9 mouse cellular contexts compared by ENCODE assay signal in genomic region chr2:160796973-160797372, GRCm38 (mm10).
A peak's percentile ranks its signal among the peaks of the same experiment; 100 is the strongest.
DNase-seq lines count a peak whose midpoint lies in the region; ATAC-seq lines count a peak whose summit lies in the region.
"Had no signal": no experiment of that assay in that cellular context is flagged by ENCODE, and none has a peak within 500 bp of the region (broad histone marks: within the 10 kb centered on the region; RNA-seq: fewer than 3 reads in every experiment).

No protein-coding gene starts in this region.

- no peak overlapping the region for H3K27ac ChIP-seq in heart, embryonic 11.5 days (ENCODE audit: low read depth, low read length)

- no peaks in the 10 kb centered on the region for H3K9me3 ChIP-seq in heart, embryonic 11.5 days (replicated peaks; ENCODE audit: control insufficient read depth, low read length)
- H3K9me3 ChIP-seq: megakaryocyte, embryonic 14.5 days had no signal

- peak; percentile 97 for DNase-seq in heart, adult 11 months
- DNase-seq in NIH3T3 (ENCODE audit: low read depth) = peak; percentile 14
- DNase-seq in cerebellum, adult 9-10 months = peak; percentile 86
- DNase-seq in heart, postnatal 36 days = peak; percentile 64 to 73
- peak; percentile 73 for DNase-seq in lung, postnatal 10 days
- DNase-seq in yolk sac, embryonic 10.5 days (ENCODE audit: low spot score) = no peak

- H3K9ac ChIP-seq in heart, embryonic 11.5 days (ENCODE audit: low read depth, low read length) = no peak overlapping the region

- no peaks in the 10 kb centered on the region for H3K36me3 ChIP-seq in heart, embryonic 11.5 days (ENCODE audit: control insufficient read depth, insufficient read depth, low read length)

- intact Hi-C loops in heart, postnatal 36 days (cut with DNase I) = loop anchor here (5.0 kb wide), 1 partner anchor 180 kb away; no protein-coding TSS in a partner anchor

- no peak overlapping the region for H3K4me3 ChIP-seq in heart, embryonic 11.5 days (ENCODE audit: low read depth, low read length)
- H3K4me3 ChIP-seq: megakaryocyte, embryonic 14.5 days had no signal

- ATAC-seq in heart, embryonic 11.5 days (replicated peaks; ENCODE audit: insufficient number of reproducible peaks, low FRiP score, low TSS enrichment) = no peak
- ATAC-seq in erythroblast, adult 5-6 weeks (replicated peaks; ENCODE audit: low FRiP score, poor library complexity, severe bottlenecking) = no peak

- no peaks in the 10 kb centered on the region for H3K27me3 ChIP-seq in heart, embryonic 11.5 days (ENCODE audit: control insufficient read depth, insufficient read depth, low read length)

- H3K4me2 ChIP-seq in heart, embryonic 11.5 days = no peak overlapping the region

- no peaks in the 10 kb centered on the region for H3K4me1 ChIP-seq in heart, embryonic 11.5 days (ENCODE audit: control insufficient read depth, insufficient read depth, low read length)

- WGBS in heart, embryonic 11.5 days (ENCODE audit: insufficient replicate concordance) = 65% methylated on average over 2 of the region's 2 CpGs
